ENCODE assay signal across 1 mouse cellular context in genomic region chr19:53521137-53521795, GRCm38 (mm10).
TF ChIP-seq lines count a peak whose summit lies in the region.

No protein-coding gene starts in this region.

TF ChIP-seq in MEL, 35 proteins besides CTCF, POLR2A, EP300 and RAD21 (continued from another document):
- peak; percentile 92 for TF ChIP-seq ZNF384 (IDR thresholded peaks at IDR 0.05; ENCODE audit: low read depth, low read length)
- peak; percentile 60 for TF ChIP-seq MAX (IDR thresholded peaks at IDR 0.05; ENCODE audit: low read length)
- TF ChIP-seq MYC (IDR thresholded peaks at IDR 0.05; ENCODE audit: low read depth, low read length), result peak; percentile 72; the same call in 1 of the 2 replicates
- TF ChIP-seq POLR2AphosphoS2 (IDR thresholded peaks at IDR 0.05; ENCODE audit: low read length), result no peak
- peak; percentile 87 for TF ChIP-seq ZKSCAN1 (IDR thresholded peaks at IDR 0.05; ENCODE audit: low read depth, low read length)
- TF ChIP-seq POLR2AphosphoS5 (IDR thresholded peaks at IDR 0.05; ENCODE audit: borderline replicate concordance, low read depth, low read length), result no peak
- TF ChIP-seq USF2 (IDR thresholded peaks at IDR 0.05; ENCODE audit: borderline replicate concordance in 1 of 2, insufficient read depth in 1 of 2, low read depth in 1 of 2, low read length in 2 of 2), result no peak
- peak; percentile 35; the same call in 1 of the 2 replicates for TF ChIP-seq ELF1 (IDR thresholded peaks at IDR 0.05; ENCODE audit: low read depth, low read length)
- TF ChIP-seq ETS1 (IDR thresholded peaks at IDR 0.05; ENCODE audit: low read depth, low read length), result peak; percentile 89
- TF ChIP-seq TBP (IDR thresholded peaks at IDR 0.05; ENCODE audit: low read depth, low read length), result peak; percentile 76
- peak; percentile 90 for TF ChIP-seq RCOR1 (IDR thresholded peaks at IDR 0.05; ENCODE audit: low read depth, low read length)
- TF ChIP-seq KAT2A (conservative IDR thresholded peaks at IDR 0.05; ENCODE audit: low read depth, low read length), result no peak
- TF ChIP-seq ZMIZ1 (IDR thresholded peaks at IDR 0.05; ENCODE audit: low read depth, low read length), result peak; percentile 49; the same call in 1 of the 2 replicates
